Mouse (Mus musculus): ENCODE data around the gene Rps13. TPM values are rescaled to one million over a fixed set of nuclear protein-coding genes. Genes with fewer than 3 reads are reported as not detected.
A peak's percentile ranks its signal among the peaks of the same experiment; 100 is the strongest.

Gene Rps13
- polyA plus RNA-seq, 1 experiment: 40.2 TPM

DNA sequence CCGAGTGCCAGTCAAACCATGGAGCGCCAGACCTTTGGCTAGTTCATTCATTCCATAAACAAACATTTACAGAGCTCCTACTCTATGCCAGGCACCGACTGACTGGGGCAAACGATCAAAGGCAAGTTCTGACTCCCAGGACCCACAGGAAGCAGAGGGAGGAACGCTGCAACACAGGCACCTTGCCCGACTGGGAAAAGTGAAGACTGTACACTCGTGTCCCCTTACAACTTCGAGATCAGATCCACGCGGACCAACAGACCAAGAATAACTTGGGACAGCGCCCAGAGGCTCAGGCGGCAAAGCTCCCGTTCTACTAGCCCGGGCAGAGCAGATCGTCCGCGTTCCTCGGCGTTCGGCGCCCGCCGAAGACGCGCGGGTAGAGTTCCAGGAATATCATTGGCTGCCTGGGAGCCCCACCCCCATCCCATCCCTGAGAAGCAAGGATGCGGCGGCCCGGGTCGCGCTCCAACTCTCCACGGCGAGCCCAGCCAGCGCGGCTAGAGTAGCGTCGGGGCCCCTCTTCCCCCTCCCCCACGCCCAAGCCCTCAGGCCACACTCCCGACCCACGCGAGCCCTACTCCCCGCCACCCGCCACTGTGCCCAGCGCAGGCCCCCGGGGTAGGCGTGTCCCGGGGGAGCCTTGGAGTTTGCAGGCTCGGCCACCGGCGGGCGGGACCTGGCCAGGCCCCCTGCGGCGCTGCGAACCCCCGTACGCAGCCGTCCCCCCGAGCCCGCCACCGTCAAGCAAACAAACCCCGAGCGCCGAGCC, 26.7 kb downstream of the Rps13 start:
- TF ChIP-seq POLR2A (IDR thresholded peaks at IDR 0.05; ENCODE audit: low read depth, low read length): peak; percentile 33
- no peak for TF ChIP-seq CTCF (IDR thresholded peaks at IDR 0.05; ENCODE audit: extremely low read depth, insufficient read length, insufficient replicate concordance, low read depth, low read length)
- Histone ChIP-seq H3K4me1 (ENCODE audit: control insufficient read depth, insufficient read depth, insufficient read length, low read length) (peaks cover 6% of the 10 kb centered on the region), H3K36me3 (ENCODE audit: control insufficient read depth, insufficient read depth, low read length) (no peaks in the 10 kb centered on the region), H3K27ac (ENCODE audit: insufficient read depth, low read depth, low read length) (peak overlapping the region; percentile 75), H3K4me3 (ENCODE audit: low read depth, low read length) (peak overlapping the region; percentile 83), H3K27me3 (ENCODE audit: control insufficient read depth, insufficient read depth, low read length) (no peaks in the 10 kb centered on the region)
- WGBS: under 1% methylated on average over 61 of the region's 63 CpGs

- Histone ChIP-seq H3K27me3 (ENCODE audit: control insufficient read depth, insufficient read depth, low read length) (no peaks in the 10 kb centered on the region), H3K36me3 (ENCODE audit: control insufficient read depth, insufficient read depth, low read length) (no peaks in the 10 kb centered on the region), H3K4me3 (ENCODE audit: low read depth, low read length) (no peak overlapping the region), H3K4me1 (ENCODE audit: control insufficient read depth, insufficient read depth, insufficient read length, low read length) (peaks cover 8% of the 10 kb centered on the region), H3K27ac (ENCODE audit: insufficient read depth, low read depth, low read length) (no peak overlapping the region)
- TF ChIP-seq POLR2A (IDR thresholded peaks at IDR 0.05; ENCODE audit: low read depth, low read length) (no peak), CTCF (IDR thresholded peaks at IDR 0.05; ENCODE audit: extremely low read depth, insufficient read length, insufficient replicate concordance, low read depth, low read length) (no peak)
- WGBS: 38% methylated on average over 5 of the region's 5 CpGs
These were observed 27.4 kb downstream of the Rps13 start for GRCm38 (mm10) chr7:116306601-116307000.

- Histone ChIP-seq H3K27ac (ENCODE audit: insufficient read depth, low read depth, low read length) (peak overlapping the region; percentile 89), H3K4me1 (ENCODE audit: control insufficient read depth, insufficient read depth, insufficient read length, low read length) (peaks cover 32% of the 10 kb centered on the region)
- 26% methylated on average over 5 of the region's 5 CpGs for WGBS
These were observed 32.2 kb downstream of the Rps13 start for GRCm38 (mm10) chr7:116301661-116302311.

DNA sequence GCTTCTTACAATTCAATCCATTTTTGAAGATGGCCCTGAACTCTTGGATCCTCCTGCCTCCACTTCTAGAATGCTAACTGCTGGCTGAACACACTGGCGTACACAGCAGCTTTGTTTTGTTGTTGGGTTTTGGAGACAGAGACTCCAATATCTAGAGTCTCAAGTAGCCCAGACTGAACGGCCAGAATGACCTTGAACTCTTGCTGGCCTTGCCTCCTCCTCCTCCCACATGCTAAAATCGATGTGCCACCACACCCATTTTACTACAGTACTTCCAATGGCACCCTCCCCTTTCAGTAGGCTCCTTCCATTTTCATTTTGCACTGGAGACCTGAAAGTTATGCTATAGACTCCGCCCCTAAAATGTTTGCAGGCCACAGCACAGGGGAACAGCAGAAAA, 32.9 kb downstream of the Rps13 start:
- peak overlapping the region; percentile 89 for H3K27ac ChIP-seq (ENCODE audit: insufficient read depth, low read depth, low read length)
- peaks cover 2% of the 10 kb centered on the region; the same call in 1 of the 2 replicates for H3K36me3 ChIP-seq (ENCODE audit: control insufficient read depth, insufficient read depth, low read length)
- H3K4me3 ChIP-seq (ENCODE audit: low read depth, low read length): no peak overlapping the region
- peaks cover 32% of the 10 kb centered on the region; the same call in 1 of the 2 replicates for H3K4me1 ChIP-seq (ENCODE audit: control insufficient read depth, insufficient read depth, insufficient read length, low read length)
- WGBS: 56% methylated on average over 4 of the region's 4 CpGs
- TF ChIP-seq POLR2A (IDR thresholded peaks at IDR 0.05; ENCODE audit: low read depth, low read length): no peak
- TF ChIP-seq CTCF (IDR thresholded peaks at IDR 0.05; ENCODE audit: extremely low read depth, insufficient read length, insufficient replicate concordance, low read depth, low read length): no peak
- H3K27me3 ChIP-seq (ENCODE audit: control insufficient read depth, insufficient read depth, low read length): no peaks in the 10 kb centered on the region

More at GRCm38 (mm10) chr7:116301661-116302311, 32.2 kb downstream of the Rps13 start:
- Histone ChIP-seq H3K36me3 (ENCODE audit: control insufficient read depth, insufficient read depth, low read length) (no peaks in the 10 kb centered on the region), H3K27me3 (ENCODE audit: control insufficient read depth, insufficient read depth, low read length) (no peaks in the 10 kb centered on the region), H3K4me3 (ENCODE audit: low read depth, low read length) (no peak overlapping the region)
- TF ChIP-seq CTCF (IDR thresholded peaks at IDR 0.05; ENCODE audit: extremely low read depth, insufficient read length, insufficient replicate concordance, low read depth, low read length) (no peak), POLR2A (IDR thresholded peaks at IDR 0.05; ENCODE audit: low read depth, low read length) (no peak)

- Histone ChIP-seq H3K27ac (ENCODE audit: insufficient read depth, low read depth, low read length) (no peak overlapping the region), H3K4me1 (ENCODE audit: control insufficient read depth, insufficient read depth, insufficient read length, low read length) (peaks cover 32% of the 10 kb centered on the region; the same call in 1 of the 2 replicates), H3K4me3 (ENCODE audit: low read depth, low read length) (no peak overlapping the region), H3K27me3 (ENCODE audit: control insufficient read depth, insufficient read depth, low read length) (no peaks in the 10 kb centered on the region), H3K36me3 (ENCODE audit: control insufficient read depth, insufficient read depth, low read length) (peaks cover 5% of the 10 kb centered on the region; the same call in 1 of the 2 replicates)
- WGBS: 54% methylated on average over 2 of the region's 2 CpGs
- TF ChIP-seq POLR2A (IDR thresholded peaks at IDR 0.05; ENCODE audit: low read depth, low read length) (no peak), CTCF (IDR thresholded peaks at IDR 0.05; ENCODE audit: extremely low read depth, insufficient read length, insufficient replicate concordance, low read depth, low read length) (no peak)
These were observed 35.1 kb downstream of the Rps13 start for GRCm38 (mm10) chr7:116298851-116299250.

GRCm38 (mm10) chr7:116298389-116298788, 35.6 kb downstream of the Rps13 start:
- no peak overlapping the region for H3K27ac ChIP-seq (ENCODE audit: insufficient read depth, low read depth, low read length)
- no peaks in the 10 kb centered on the region for H3K27me3 ChIP-seq (ENCODE audit: control insufficient read depth, insufficient read depth, low read length)
- WGBS: 27% methylated on average over 10 of the region's 10 CpGs
- TF ChIP-seq CTCF (IDR thresholded peaks at IDR 0.05; ENCODE audit: extremely low read depth, insufficient read length, insufficient replicate concordance, low read depth, low read length): no peak
- TF ChIP-seq POLR2A (IDR thresholded peaks at IDR 0.05; ENCODE audit: low read depth, low read length): no peak
- H3K4me3 ChIP-seq (ENCODE audit: low read depth, low read length): no peak overlapping the region
- H3K4me1 ChIP-seq (ENCODE audit: control insufficient read depth, insufficient read depth, insufficient read length, low read length): peaks cover 32% of the 10 kb centered on the region; the same call in 1 of the 2 replicates
- H3K36me3 ChIP-seq (ENCODE audit: control insufficient read depth, insufficient read depth, low read length): peaks cover 5% of the 10 kb centered on the region; the same call in 1 of the 2 replicates

GRCm38 (mm10) chr7:116294961-116295360, 39.0 kb downstream of the Rps13 start:
- H3K27me3 ChIP-seq (ENCODE audit: control insufficient read depth, insufficient read depth, low read length): no peaks in the 10 kb centered on the region
- no peak overlapping the region for H3K27ac ChIP-seq (ENCODE audit: insufficient read depth, low read depth, low read length)
- TF ChIP-seq CTCF (IDR thresholded peaks at IDR 0.05; ENCODE audit: extremely low read depth, insufficient read length, insufficient replicate concordance, low read depth, low read length) (no peak), POLR2A (IDR thresholded peaks at IDR 0.05; ENCODE audit: low read depth, low read length) (no peak)
- H3K36me3 ChIP-seq (ENCODE audit: control insufficient read depth, insufficient read depth, low read length): peaks cover 5% of the 10 kb centered on the region; the same call in 1 of the 2 replicates
- peaks cover 24% of the 10 kb centered on the region for H3K4me1 ChIP-seq (ENCODE audit: control insufficient read depth, insufficient read depth, insufficient read length, low read length)
- H3K4me3 ChIP-seq (ENCODE audit: low read depth, low read length): no peak overlapping the region
- WGBS: 70% methylated on average over 3 of the region's 3 CpGs
